Mouse (Mus musculus) intestine, embryonic 16.5 days (tissue): ENCODE data around the gene Cbx7. TPM values are rescaled to one million over a fixed set of nuclear protein-coding genes. Genes with fewer than 3 reads are reported as not detected.

Experiments used
- ATAC-seq: fragments of 200-750 bp; cut with Nextera tagmentation; 2 replicates; pipeline ENCODE4 v1.8.0; 2017; ENCODE audit warnings: moderate TSS enrichment, moderate library complexity
- H3K27ac ChIP-seq: fragments of 300-500 bp; sonication (generic); 2 replicates; pipeline ENCODE4 v1.5.1; 2014; ENCODE audit warnings: mild to moderate bottlenecking, low read length
- H3K27me3 ChIP-seq: fragments of 300-500 bp; sonication (generic); replicated peaks from 2 replicates; pipeline ENCODE4 v1.6.1; 2014; ENCODE audit warnings: low read length, control low read depth, mixed read lengths; ENCODE audit not compliant: control insufficient read depth, insufficient read depth
- H3K36me3 ChIP-seq: fragments of 300-500 bp; sonication (generic); 2 replicates; pipeline ENCODE4 v1.6.1; 2014; ENCODE audit warnings: low read length, control low read depth; ENCODE audit not compliant: control insufficient read depth, insufficient read depth
- H3K4me1 ChIP-seq: fragments of 300-500 bp; sonication (generic); 2 replicates; pipeline ENCODE4 v1.6.1; 2014; ENCODE audit warnings: low read length, control low read depth, mixed read lengths; ENCODE audit not compliant: control insufficient read depth, insufficient read depth
- H3K4me2 ChIP-seq: fragments of 300-500 bp; sonication (generic); 2 replicates; pipeline ENCODE4 v1.6.1; 2014; ENCODE audit warnings: low read depth, low read length, control low read depth
- H3K4me3 ChIP-seq: fragments of 300-500 bp; sonication (generic); 2 replicates; pipeline ENCODE4 v1.5.1; 2014; ENCODE audit warnings: mild to moderate bottlenecking, low read length
- H3K9ac ChIP-seq: fragments of 300-500 bp; sonication (generic); 2 replicates; pipeline ENCODE4 v1.6.1; 2014; ENCODE audit warnings: low read depth, low read length
- H3K9me3 ChIP-seq: fragments of 300-500 bp; sonication (generic); 2 replicates; pipeline ENCODE4 v1.6.1; 2016; ENCODE audit warnings: low read length, control low read depth; ENCODE audit not compliant: control insufficient read depth
- WGBS: fragments of 180-500 bp; shearing (Covaris S2); extraction: QIAGEN DNeasy Blood & Tissue Kit; methylation state at CpG from one replicate; pipeline ENCODE4 v1.1.7; 2014; 5-methylcytosine and 5-hydroxymethylcytosine counted together
- polyA plus RNA-seq: library from polyadenylated mRNA; unstranded; fragments of >200 nt; fragmentation: Nextera tagmentation; extraction: Ambion mirVana; gene quantifications from 2 replicates; pipeline ENCODE4 v1.2.1, GENCODE M21; 2015

The Cbx7 gene
- polyA plus RNA-seq, 1 experiment from 2014 or later = 3.7 TPM

GRCm38 (mm10) chr15:79933670-79934514 is 37.0 kb downstream of the Cbx7 start:
- no peaks in the 10 kb centered on the region for H3K9me3 ChIP-seq
- no peak for ATAC-seq
- H3K9ac ChIP-seq = no peak overlapping the region
- 6% methylated on average over 22 of the region's 22 CpGs for WGBS
- H3K4me3 ChIP-seq = no peak overlapping the region; the same call in 1 of the 2 replicates
- peaks cover 24% of the 10 kb centered on the region for H3K27me3 ChIP-seq
- H3K27ac ChIP-seq = no peak overlapping the region
- H3K4me1 ChIP-seq = peaks cover 10% of the 10 kb centered on the region; the same call in 1 of the 2 replicates
- no peaks in the 10 kb centered on the region for H3K36me3 ChIP-seq
- peak overlapping the region; percentile 0; the same call in 1 of the 2 replicates for H3K4me2 ChIP-seq

DNA sequence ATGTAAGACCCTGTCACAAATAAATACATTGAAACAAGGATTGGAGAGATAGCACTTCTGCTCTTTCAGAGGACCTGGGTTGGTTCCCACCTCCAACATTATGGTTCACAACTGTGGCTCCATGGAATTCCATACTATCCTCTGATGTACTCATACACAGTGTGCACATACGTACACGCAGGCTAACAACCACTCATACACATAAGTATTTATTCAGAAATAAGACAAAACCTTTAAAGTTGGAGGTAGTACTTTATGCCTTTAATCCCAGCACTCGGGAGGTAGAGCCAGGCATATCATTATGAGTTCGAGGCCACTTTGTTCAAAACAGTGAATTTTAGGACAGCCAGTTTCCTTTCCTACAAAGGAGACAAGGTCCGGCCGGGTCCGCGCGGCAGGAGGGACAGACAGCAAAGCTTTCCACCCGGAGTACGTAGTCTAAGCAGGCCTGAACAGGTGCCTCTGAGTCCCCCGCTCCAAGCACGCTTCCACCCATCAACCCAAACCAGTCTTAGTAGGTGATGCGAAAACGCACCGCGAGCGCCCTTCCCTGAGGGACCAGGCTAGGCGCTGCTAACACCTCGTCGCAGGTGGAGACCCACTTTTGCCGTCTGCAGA is 37.8 kb downstream of the Cbx7 start:
- H3K4me2 ChIP-seq = peak overlapping the region; percentile 93
- H3K4me1 ChIP-seq = peaks cover 12% of the 10 kb centered on the region
- H3K27me3 ChIP-seq = peaks cover 24% of the 10 kb centered on the region
- no peaks in the 10 kb centered on the region for H3K36me3 ChIP-seq
- no peak overlapping the region for H3K27ac ChIP-seq
- no peak overlapping the region for H3K9ac ChIP-seq
- ATAC-seq = no peak; the same call in 1 of the 2 replicates
- H3K4me3 ChIP-seq = peak overlapping the region; percentile 73
- no peaks in the 10 kb centered on the region for H3K9me3 ChIP-seq
- 8% methylated on average over 22 of the region's 22 CpGs for WGBS

DNA sequence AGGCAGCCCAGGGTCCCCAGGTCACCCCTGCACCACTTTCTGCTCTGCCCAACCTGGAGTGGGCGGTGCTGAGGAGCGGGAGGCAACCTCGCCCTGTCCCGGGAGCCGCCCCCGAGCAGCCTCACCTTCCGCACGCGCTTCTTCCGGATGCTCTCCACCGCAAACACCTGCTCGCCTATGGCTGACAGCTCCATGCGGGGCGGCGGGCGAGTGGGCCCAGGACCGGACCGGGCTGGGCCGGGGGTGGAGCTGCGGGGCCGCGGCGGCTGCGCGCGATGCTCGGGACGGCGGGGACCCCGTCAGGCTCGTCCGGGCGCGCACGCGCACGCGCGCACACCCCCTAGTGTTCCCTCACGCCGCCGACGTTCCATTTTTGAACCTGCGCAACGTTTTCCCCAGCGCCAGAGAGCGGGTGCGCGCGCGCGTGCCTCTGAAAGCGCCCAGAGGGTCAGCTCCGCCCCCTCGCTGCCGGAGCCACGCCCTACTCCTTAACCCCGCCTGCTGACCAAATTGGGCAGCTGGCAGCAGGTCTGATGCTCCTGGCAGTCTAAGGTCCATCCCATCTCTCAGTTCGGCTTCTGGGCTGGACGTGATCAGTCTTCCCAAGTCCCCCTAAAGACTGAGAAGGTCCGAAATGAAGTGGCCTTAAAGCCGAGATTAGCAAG is 38.5 kb downstream of the Cbx7 start:
- Histone ChIP-seq H3K27ac (peak overlapping the region; percentile 61), H3K4me1 (peaks cover 16% of the 10 kb centered on the region), H3K9me3 (no peaks in the 10 kb centered on the region), H3K4me3 (peak overlapping the region; percentile 73), H3K36me3 (no peaks in the 10 kb centered on the region), H3K9ac (peak overlapping the region; percentile 73), H3K4me2 (peak overlapping the region; percentile 93), H3K27me3 (peaks cover 24% of the 10 kb centered on the region)
- ATAC-seq = peak; percentile 79
- WGBS = 0% methylated on average over 61 of the region's 62 CpGs

- H3K4me3 ChIP-seq = peak overlapping the region; percentile 73
- peak overlapping the region; percentile 73; the same call in 1 of the 2 replicates for H3K9ac ChIP-seq
- H3K9me3 ChIP-seq = no peaks in the 10 kb centered on the region
- H3K4me2 ChIP-seq = peak overlapping the region; percentile 93
- 22% methylated on average over 13 of the region's 13 CpGs for WGBS
- peaks cover 20% of the 10 kb centered on the region for H3K4me1 ChIP-seq
- peaks cover 20% of the 10 kb centered on the region for H3K27me3 ChIP-seq
- ATAC-seq = peak; percentile 32; the same call in 1 of the 2 replicates
- H3K36me3 ChIP-seq = no peaks in the 10 kb centered on the region
- peak overlapping the region; percentile 61; the same call in 1 of the 2 replicates for H3K27ac ChIP-seq
Observed at GRCm38 (mm10) chr15:79931496-79932141, 39.3 kb downstream of the Cbx7 start.

DNA sequence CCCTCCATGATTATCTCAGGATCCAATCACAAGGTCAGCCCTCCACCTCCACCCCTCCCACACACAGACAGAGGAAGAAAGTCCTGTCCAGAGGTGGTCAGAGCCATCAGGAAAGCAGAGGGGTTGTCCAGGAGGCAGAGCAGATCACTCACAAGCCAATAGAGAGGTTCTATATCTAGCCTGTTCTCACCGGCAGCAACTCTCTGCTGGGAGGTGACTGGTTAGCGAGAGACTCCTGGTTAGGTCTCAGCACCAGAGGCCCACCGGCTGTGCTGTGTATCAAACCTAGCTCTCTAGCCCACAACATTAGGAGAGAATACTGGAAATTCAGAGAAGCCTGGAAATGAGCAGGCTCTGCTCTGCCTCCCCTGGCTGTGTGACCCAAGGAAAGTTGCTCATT is 41.2 kb downstream of the Cbx7 start:
- H3K9ac ChIP-seq = no peak overlapping the region
- ATAC-seq = no peak
- no peaks in the 10 kb centered on the region for H3K36me3 ChIP-seq
- H3K27ac ChIP-seq = no peak overlapping the region
- H3K4me3 ChIP-seq = no peak overlapping the region
- WGBS = 89% methylated on average over 3 of the region's 3 CpGs
- peaks cover 20% of the 10 kb centered on the region for H3K4me1 ChIP-seq
- no peaks in the 10 kb centered on the region for H3K9me3 ChIP-seq
- H3K4me2 ChIP-seq = no peak overlapping the region
- H3K27me3 ChIP-seq = peaks cover 20% of the 10 kb centered on the region

DNA sequence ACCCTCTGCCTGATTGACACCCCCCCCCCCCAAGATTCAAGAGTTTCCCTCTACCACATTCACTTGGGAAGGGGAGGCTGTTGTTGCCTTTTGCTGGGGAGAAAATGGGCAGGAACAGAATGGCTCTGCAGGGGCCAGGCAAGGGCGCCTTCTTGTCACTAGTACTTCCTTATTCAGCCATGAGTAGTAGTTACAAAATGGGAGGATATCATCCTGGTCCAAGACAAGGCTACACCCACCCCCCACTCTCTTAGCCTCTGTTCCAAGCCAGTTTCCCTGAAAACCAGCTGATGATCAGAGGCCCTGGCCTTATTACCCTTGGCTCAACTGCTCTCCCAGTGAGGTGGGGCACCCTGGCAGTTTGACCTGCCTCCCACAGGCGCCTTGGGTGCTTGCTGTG is 42.2 kb downstream of the Cbx7 start:
- 80% methylated on average over 2 of the region's 2 CpGs for WGBS
- Histone ChIP-seq H3K4me1 (peaks cover 19% of the 10 kb centered on the region), H3K4me2 (no peak overlapping the region), H3K9ac (no peak overlapping the region), H3K27me3 (peaks cover 15% of the 10 kb centered on the region), H3K9me3 (no peaks in the 10 kb centered on the region), H3K27ac (no peak overlapping the region), H3K36me3 (no peaks in the 10 kb centered on the region), H3K4me3 (no peak overlapping the region)
- ATAC-seq = no peak

- Histone ChIP-seq H3K4me2 (peak overlapping the region; percentile 77; the same call in 1 of the 2 replicates), H3K9me3 (no peaks in the 10 kb centered on the region), H3K27ac (0 out of 2 replicates have a peak overlapping the region, but pooled peaks have one; percentile 23), H3K4me1 (peaks cover 16% of the 10 kb centered on the region), H3K36me3 (no peaks in the 10 kb centered on the region), H3K27me3 (peaks cover 10% of the 10 kb centered on the region), H3K4me3 (no peak overlapping the region; the same call in 1 of the 2 replicates), H3K9ac (peak overlapping the region; percentile 71; the same call in 1 of the 2 replicates)
- WGBS = 74% methylated on average over 3 of the region's 3 CpGs
- no peak for ATAC-seq
Observed at GRCm38 (mm10) chr15:79928316-79928715, 42.6 kb downstream of the Cbx7 start.

- under 1% methylated on average over 29 of the region's 29 CpGs for WGBS
- H3K27me3 ChIP-seq = peaks cover 5% of the 10 kb centered on the region; the same call in 1 of the 2 replicates
- peak overlapping the region; percentile 67 for H3K4me3 ChIP-seq
- no peaks in the 10 kb centered on the region for H3K9me3 ChIP-seq
- H3K9ac ChIP-seq = peak overlapping the region; percentile 71
- H3K4me2 ChIP-seq = peak overlapping the region; percentile 77
- peak; percentile 82 for ATAC-seq
- H3K4me1 ChIP-seq = peaks cover 12% of the 10 kb centered on the region
- H3K36me3 ChIP-seq = no peaks in the 10 kb centered on the region
- H3K27ac ChIP-seq = peak overlapping the region; percentile 23; the same call in 1 of the 2 replicates
Observed at GRCm38 (mm10) chr15:79927637-79928122, 43.2 kb downstream of the Cbx7 start.
